Mouse (Mus musculus) stomach, embryonic 16.5 days (tissue): Measurements from ENCODE around the gene Ppp1r1a. TPM values are rescaled to one million over a fixed set of nuclear protein-coding genes. Genes with fewer than 3 reads are reported as not detected.

Experiments
- ATAC-seq: fragments of 200-750 bp; cut with Nextera tagmentation; 2 replicates; pipeline ENCODE4 v1.8.0; 2017; ENCODE audit warnings: moderate number of reproducible peaks, moderate TSS enrichment; ENCODE audit not compliant: insufficient read depth, low FRiP score
- H3K27ac ChIP-seq: fragments of 300-500 bp; sonication (generic); 2 replicates; pipeline ENCODE4 v1.5.1; 2014; ENCODE audit warnings: low read length
- H3K27me3 ChIP-seq: fragments of 300-500 bp; sonication (generic); 2 replicates; pipeline ENCODE4 v1.6.1; 2014; ENCODE audit warnings: low read length, control low read depth, mixed read lengths; ENCODE audit not compliant: control insufficient read depth, insufficient read depth
- H3K36me3 ChIP-seq: fragments of 300-500 bp; sonication (generic); 2 replicates; pipeline ENCODE4 v1.6.1; 2014; ENCODE audit warnings: low read length; ENCODE audit not compliant: control insufficient read depth, insufficient read depth
- H3K4me1 ChIP-seq: fragments of 300-500 bp; sonication (generic); 2 replicates; pipeline ENCODE4 v1.6.1; 2014; ENCODE audit warnings: low read length, control low read depth, mixed read lengths; ENCODE audit not compliant: control insufficient read depth, insufficient read depth
- H3K4me2 ChIP-seq: fragments of 300-500 bp; sonication (generic); 2 replicates; pipeline ENCODE4 v1.6.1; 2014; ENCODE audit warnings: low read depth, low read length, mixed read lengths
- H3K4me3 ChIP-seq: fragments of 300-500 bp; sonication (generic); replicated peaks from 2 replicates; pipeline ENCODE4 v1.5.1; 2014; ENCODE audit warnings: mild to moderate bottlenecking, low read length
- H3K9ac ChIP-seq: fragments of 300-500 bp; sonication (generic); 2 replicates; pipeline ENCODE4 v1.6.1; 2014; ENCODE audit warnings: low read length
- H3K9me3 ChIP-seq: fragments of 300-500 bp; sonication (generic); replicated peaks from 2 replicates; pipeline ENCODE4 v1.6.1; 2016; ENCODE audit warnings: low read length, control low read depth; ENCODE audit not compliant: control insufficient read depth
- WGBS: fragments of 180-500 bp; shearing (Covaris S2); extraction: QIAGEN DNeasy Blood & Tissue Kit; methylation state at CpG from one replicate; pipeline ENCODE4 v1.1.7; 2014; 5-methylcytosine and 5-hydroxymethylcytosine counted together
- polyA plus RNA-seq: library from polyadenylated mRNA; unstranded; fragments of >200 nt; fragmentation: Nextera tagmentation; extraction: Ambion mirVana; gene quantifications from 2 replicates; pipeline ENCODE4 v1.2.1, GENCODE M21; 2015

The Ppp1r1a gene
- polyA plus RNA-seq, 1 experiment from 2014 or later: 14.0 TPM

- Histone ChIP-seq H3K4me3 (no peak overlapping the region), H3K27ac (no peak overlapping the region), H3K9ac (no peak overlapping the region), H3K27me3 (peaks cover 16% of the 10 kb centered on the region; the same call in 1 of the 2 replicates), H3K36me3 (no peaks in the 10 kb centered on the region), H3K4me2 (no peak overlapping the region), H3K4me1 (peaks cover 10% of the 10 kb centered on the region; the same call in 1 of the 2 replicates), H3K9me3 (no peaks in the 10 kb centered on the region)
- 48% methylated on average over 2 of the region's 2 CpGs for WGBS
- no peak for ATAC-seq
These were observed 1.5 kb upstream of the Ppp1r1a start for GRCm38 (mm10) chr15:103539259-103539658.

DNA sequence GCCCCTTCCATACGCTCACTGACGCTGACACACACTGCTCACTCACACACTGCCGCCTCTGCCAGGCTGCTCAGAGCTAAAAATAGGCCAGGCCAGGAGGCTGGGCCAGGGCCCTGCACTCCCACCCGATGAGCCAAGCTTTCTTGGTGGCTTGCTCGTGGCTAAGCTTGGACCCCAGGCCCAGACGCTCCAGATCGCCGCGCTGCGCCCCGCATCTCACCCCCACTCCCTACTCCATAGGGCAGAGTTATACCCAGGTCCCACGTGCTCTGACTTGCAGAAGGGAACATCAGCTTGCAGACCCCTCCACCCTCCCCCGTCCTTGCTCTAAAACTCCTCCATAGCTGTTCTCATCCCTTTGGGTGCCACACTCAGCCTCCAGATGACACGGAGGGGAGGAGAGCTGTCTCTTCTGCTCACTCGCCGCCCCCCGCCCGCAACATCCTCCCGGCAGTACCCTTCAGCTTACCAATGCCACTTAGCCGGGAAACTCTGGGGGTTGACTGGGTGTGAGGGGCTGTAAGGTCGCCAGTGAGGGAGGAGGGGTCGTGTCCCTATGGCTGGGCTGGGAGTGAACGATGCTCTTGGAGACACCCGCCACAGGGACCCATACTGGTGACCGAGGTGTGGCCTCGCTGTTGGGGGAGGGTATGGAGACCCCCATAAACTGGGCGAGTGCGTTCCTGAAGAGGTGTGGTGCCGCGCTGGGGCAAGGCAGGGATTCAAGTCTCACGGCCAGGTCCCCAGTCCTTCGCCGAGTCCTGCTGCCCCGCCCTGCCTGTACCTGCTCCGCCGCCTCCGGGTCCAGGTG is 587 bp downstream of the Ppp1r1a start:
- H3K4me1 ChIP-seq: peaks cover 10% of the 10 kb centered on the region; the same call in 1 of the 2 replicates
- peak; percentile 30; the same call in 1 of the 2 replicates for ATAC-seq
- no peaks in the 10 kb centered on the region for H3K9me3 ChIP-seq
- H3K36me3 ChIP-seq: no peaks in the 10 kb centered on the region
- H3K4me2 ChIP-seq: peak overlapping the region; percentile 84
- WGBS: 4% methylated on average over 37 of the region's 37 CpGs
- peak overlapping the region; percentile 62 for H3K4me3 ChIP-seq
- H3K27me3 ChIP-seq: peaks cover 16% of the 10 kb centered on the region; the same call in 1 of the 2 replicates
- peak overlapping the region; percentile 70 for H3K9ac ChIP-seq
- no peak overlapping the region for H3K27ac ChIP-seq

- H3K27ac ChIP-seq: no peak overlapping the region
- H3K9ac ChIP-seq: peak overlapping the region; percentile 70
- peak overlapping the region; percentile 84 for H3K4me2 ChIP-seq
- 31% methylated on average over 2 of the region's 2 CpGs for WGBS
- no peaks in the 10 kb centered on the region for H3K9me3 ChIP-seq
- H3K4me3 ChIP-seq: no peak overlapping the region
- peaks cover 10% of the 10 kb centered on the region; the same call in 1 of the 2 replicates for H3K4me1 ChIP-seq
- no peak for ATAC-seq
- H3K36me3 ChIP-seq: no peaks in the 10 kb centered on the region
- peaks cover 16% of the 10 kb centered on the region; the same call in 1 of the 2 replicates for H3K27me3 ChIP-seq
These were observed 1.3 kb downstream of the Ppp1r1a start for GRCm38 (mm10) chr15:103536456-103536855.

GRCm38 (mm10) chr15:103535786-103536185 is 2.0 kb downstream of the Ppp1r1a start:
- Histone ChIP-seq H3K27ac (no peak overlapping the region), H3K4me1 (peaks cover 10% of the 10 kb centered on the region; the same call in 1 of the 2 replicates), H3K9ac (no peak overlapping the region), H3K4me3 (no peak overlapping the region), H3K4me2 (no peak overlapping the region), H3K9me3 (no peaks in the 10 kb centered on the region), H3K27me3 (peaks cover 16% of the 10 kb centered on the region; the same call in 1 of the 2 replicates), H3K36me3 (no peaks in the 10 kb centered on the region)
- no peak for ATAC-seq
- 51% methylated on average over 1 of the region's 1 CpGs for WGBS

DNA sequence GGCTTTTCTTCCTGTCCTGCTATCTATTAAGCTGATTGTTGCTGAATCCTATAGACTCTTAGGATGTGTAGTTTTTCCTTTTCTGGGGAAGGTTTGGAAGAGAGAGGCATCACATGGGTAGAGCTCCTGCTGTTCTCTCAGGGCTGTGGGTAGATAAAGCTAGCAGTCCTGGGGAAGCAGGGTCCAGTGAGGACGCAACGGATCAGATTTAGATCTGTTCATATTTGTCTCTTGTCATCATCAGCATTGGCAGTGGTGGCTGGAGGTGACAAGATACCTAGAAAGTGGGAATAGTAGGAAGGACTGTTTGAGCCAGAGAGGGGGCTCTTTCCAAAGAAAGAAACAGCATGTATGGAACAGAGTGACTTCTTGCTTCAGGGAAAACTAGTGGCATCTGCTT is 2.8 kb downstream of the Ppp1r1a start:
- no peak overlapping the region for H3K9ac ChIP-seq
- H3K4me3 ChIP-seq: no peak overlapping the region
- WGBS: 84% methylated on average over 2 of the region's 2 CpGs
- no peak overlapping the region for H3K4me2 ChIP-seq
- ATAC-seq: no peak
- peaks cover 13% of the 10 kb centered on the region; the same call in 1 of the 2 replicates for H3K27me3 ChIP-seq
- no peak overlapping the region for H3K27ac ChIP-seq
- no peaks in the 10 kb centered on the region for H3K9me3 ChIP-seq
- H3K4me1 ChIP-seq: peaks cover 10% of the 10 kb centered on the region; the same call in 1 of the 2 replicates
- H3K36me3 ChIP-seq: no peaks in the 10 kb centered on the region

- ATAC-seq: no peak
- peaks cover 10% of the 10 kb centered on the region; the same call in 1 of the 2 replicates for H3K4me1 ChIP-seq
These were observed 3.7 kb downstream of the Ppp1r1a start for GRCm38 (mm10) chr15:103534054-103534620.

DNA sequence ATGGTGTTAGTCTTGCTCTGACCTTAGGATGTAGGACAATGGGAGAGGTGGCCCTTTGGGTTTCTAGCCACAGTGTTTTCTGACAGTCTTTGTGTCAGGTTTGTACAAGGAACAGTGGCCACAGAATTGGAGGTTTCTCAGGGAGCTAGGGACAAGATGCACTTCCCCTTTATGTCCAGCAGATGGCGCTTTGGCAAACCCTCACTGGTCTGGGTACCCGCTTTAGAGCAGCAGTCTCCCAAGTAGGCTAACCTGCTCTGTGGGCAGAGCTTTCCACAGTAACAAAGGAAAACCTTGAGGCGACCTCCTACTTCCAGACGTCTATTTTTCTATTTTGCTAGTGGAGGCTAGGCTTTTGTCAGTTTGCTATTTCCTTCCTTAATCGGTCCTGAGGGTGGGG is 7.4 kb downstream of the Ppp1r1a start:
- no peak overlapping the region for H3K4me3 ChIP-seq
- no peaks in the 10 kb centered on the region for H3K27me3 ChIP-seq
- no peak overlapping the region for H3K27ac ChIP-seq
- ATAC-seq: peak; percentile 61; the same call in 1 of the 2 replicates
- H3K4me2 ChIP-seq: no peak overlapping the region
- H3K36me3 ChIP-seq: no peaks in the 10 kb centered on the region
- no peaks in the 10 kb centered on the region for H3K4me1 ChIP-seq
- WGBS: 11% methylated on average over 5 of the region's 5 CpGs
- no peaks in the 10 kb centered on the region for H3K9me3 ChIP-seq
- H3K9ac ChIP-seq: no peak overlapping the region

More at GRCm38 (mm10) chr15:103534054-103534620, 3.7 kb downstream of the Ppp1r1a start:
- Histone ChIP-seq H3K4me2 (no peak overlapping the region), H3K27ac (no peak overlapping the region), H3K9me3 (no peaks in the 10 kb centered on the region), H3K27me3 (peaks cover 13% of the 10 kb centered on the region; the same call in 1 of the 2 replicates), H3K9ac (no peak overlapping the region), H3K36me3 (no peaks in the 10 kb centered on the region), H3K4me3 (no peak overlapping the region)
- WGBS: 73% methylated on average over 7 of the region's 7 CpGs

GRCm38 (mm10) chr15:103523156-103523555 is 14.6 kb downstream of the Ppp1r1a start:
- H3K4me3 ChIP-seq: no peak overlapping the region
- H3K4me2 ChIP-seq: no peak overlapping the region
- no peak overlapping the region for H3K9ac ChIP-seq
- H3K27ac ChIP-seq: no peak overlapping the region
- no peaks in the 10 kb centered on the region for H3K27me3 ChIP-seq
- no peaks in the 10 kb centered on the region for H3K9me3 ChIP-seq
- peaks cover 10% of the 10 kb centered on the region; the same call in 1 of the 2 replicates for H3K4me1 ChIP-seq
- ATAC-seq: no peak
- WGBS: 61% methylated on average over 3 of the region's 3 CpGs
- peaks cover 3% of the 10 kb centered on the region; the same call in 1 of the 2 replicates for H3K36me3 ChIP-seq
